Mouse (Mus musculus) megakaryocyte, embryonic 14.5 days (primary cell): Measurements from ENCODE around the gene E330034G19Rik. TPM values are rescaled to one million over a fixed set of nuclear protein-coding genes. Genes with fewer than 3 reads are reported as not detected.
"Not testable (repeated sequence)": the region's sequence is repeated elsewhere in the genome, so short reads cannot be mapped to it uniquely, and the experiment has no call there.

ENCODE experiments used
- H3K27me3 ChIP-seq: replicated peaks from 2 replicates; pipeline ENCODE3; 2012; ENCODE audit warnings: inconsistent platforms
- H3K36me3 ChIP-seq: replicated peaks from 2 replicates; pipeline ENCODE3; 2012; ENCODE audit warnings: low read length, inconsistent platforms, mixed read lengths
- H3K4me1 ChIP-seq: 2 replicates; pipeline ENCODE4 v1.6.1; 2012; ENCODE audit warnings: inconsistent platforms
- H3K4me3 ChIP-seq: replicated peaks from 2 replicates; pipeline ENCODE3; 2012; ENCODE audit warnings: moderate library complexity, mild to moderate bottlenecking, inconsistent platforms
- H3K9me3 ChIP-seq: 2 replicates; pipeline ENCODE4 v1.6.1; 2012; ENCODE audit warnings: inconsistent platforms
- FLI1 ChIP-seq: IDR thresholded peaks from 2 replicates; pipeline ENCODE4 v1.6.1; 2012; ENCODE audit warnings: low read length, inconsistent platforms, mixed read lengths
- GATA1 ChIP-seq: IDR thresholded peaks from 3 replicates; pipeline ENCODE4 v1.6.1; 2012; ENCODE audit warnings: mixed read lengths, low read length, inconsistent platforms, borderline replicate concordance
- polyA plus RNA-seq: library from polyadenylated mRNA; stranded (reverse); fragments of >175 nt; gene quantifications from 2 replicates; pipeline ENCODE4 v1.2.3, GENCODE M21; 2012; ENCODE audit warnings: low replicate concordance; ENCODE audit not compliant: insufficient read depth

The E330034G19Rik gene
- polyA plus RNA-seq, 1 experiment, result not detected

DNA sequence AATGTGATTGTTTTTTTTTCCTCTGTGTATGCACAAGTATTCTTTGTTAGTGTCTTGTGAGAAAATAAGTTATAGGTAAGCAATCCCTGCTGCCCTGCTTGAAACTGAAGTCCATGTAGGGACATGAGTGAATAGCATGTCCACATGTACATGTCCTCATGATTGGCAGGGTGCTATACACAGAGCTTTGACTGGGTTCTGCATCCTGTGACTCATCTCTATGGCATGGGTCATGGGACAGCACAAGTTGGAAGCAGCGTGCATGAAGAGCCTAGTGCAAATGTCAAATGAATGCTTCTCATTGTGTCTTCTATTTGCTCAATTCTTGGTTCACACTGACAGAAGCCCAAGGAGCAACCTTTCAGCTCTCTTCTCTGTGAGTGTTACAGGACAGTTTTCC, 14.1 kb downstream of the E330034G19Rik start:
- Histone ChIP-seq H3K27me3 (peaks cover 1% of the 10 kb centered on the region), H3K4me1 (no peaks in the 10 kb centered on the region), H3K36me3 (no peaks in the 10 kb centered on the region), H3K4me3 (no peak overlapping the region), H3K9me3 (no peaks in the 10 kb centered on the region)
- TF ChIP-seq GATA1 (no peak), FLI1 (no peak)

DNA sequence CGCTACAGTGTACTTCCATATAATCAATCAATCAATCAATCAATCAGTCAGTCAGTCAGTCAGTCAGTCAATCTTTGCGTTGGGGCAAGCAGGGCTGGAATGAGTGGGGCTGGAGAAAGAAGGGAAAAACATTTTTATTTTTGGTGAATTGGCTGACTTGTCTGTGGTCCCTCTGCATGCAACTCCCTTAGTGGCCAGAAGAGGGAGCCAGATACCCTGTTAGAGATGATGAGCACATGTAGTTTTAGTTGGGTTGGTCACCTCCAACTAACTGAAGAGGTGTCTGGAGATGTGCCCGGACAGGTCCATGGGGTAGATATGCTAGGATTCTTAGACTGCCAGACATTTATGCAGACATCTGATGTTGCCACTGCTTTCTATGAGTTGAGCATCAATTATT, 18.1 kb downstream of the E330034G19Rik start:
- no peak for TF ChIP-seq GATA1
- TF ChIP-seq FLI1, result no peak

DNA sequence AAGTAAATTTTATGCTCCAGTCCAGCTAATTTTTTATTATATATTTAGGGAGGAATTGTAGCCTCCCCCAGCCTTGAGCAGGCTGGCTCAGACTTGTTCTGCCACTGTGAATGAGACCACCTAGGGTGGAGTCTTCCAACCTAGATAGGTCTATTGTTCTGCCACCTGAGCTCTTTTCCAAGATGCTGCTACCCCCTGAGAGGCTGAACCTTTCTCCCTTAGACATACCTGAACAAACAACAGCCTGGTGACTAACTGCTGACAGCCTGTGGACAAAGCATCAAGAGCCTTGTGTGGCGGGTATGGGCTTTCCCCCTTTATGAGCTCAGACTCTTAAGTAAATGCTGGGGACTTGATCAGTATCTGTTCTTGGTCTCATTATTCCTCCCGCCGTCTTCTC, 54.0 kb downstream of the E330034G19Rik start:
- not testable (repeated sequence) for H3K4me1 ChIP-seq, H3K36me3 ChIP-seq, H3K27me3 ChIP-seq, H3K4me3 ChIP-seq
- H3K9me3 ChIP-seq, result peaks cover 13% of the 10 kb centered on the region

More for the DNA sequence above, 18.1 kb downstream of the E330034G19Rik start:
- H3K9me3 ChIP-seq, result no peaks in the 10 kb centered on the region
- peaks cover 1% of the 10 kb centered on the region for H3K27me3 ChIP-seq
- H3K36me3 ChIP-seq, result no peaks in the 10 kb centered on the region
- H3K4me1 ChIP-seq, result no peaks in the 10 kb centered on the region
- H3K4me3 ChIP-seq, result no peak overlapping the region

DNA sequence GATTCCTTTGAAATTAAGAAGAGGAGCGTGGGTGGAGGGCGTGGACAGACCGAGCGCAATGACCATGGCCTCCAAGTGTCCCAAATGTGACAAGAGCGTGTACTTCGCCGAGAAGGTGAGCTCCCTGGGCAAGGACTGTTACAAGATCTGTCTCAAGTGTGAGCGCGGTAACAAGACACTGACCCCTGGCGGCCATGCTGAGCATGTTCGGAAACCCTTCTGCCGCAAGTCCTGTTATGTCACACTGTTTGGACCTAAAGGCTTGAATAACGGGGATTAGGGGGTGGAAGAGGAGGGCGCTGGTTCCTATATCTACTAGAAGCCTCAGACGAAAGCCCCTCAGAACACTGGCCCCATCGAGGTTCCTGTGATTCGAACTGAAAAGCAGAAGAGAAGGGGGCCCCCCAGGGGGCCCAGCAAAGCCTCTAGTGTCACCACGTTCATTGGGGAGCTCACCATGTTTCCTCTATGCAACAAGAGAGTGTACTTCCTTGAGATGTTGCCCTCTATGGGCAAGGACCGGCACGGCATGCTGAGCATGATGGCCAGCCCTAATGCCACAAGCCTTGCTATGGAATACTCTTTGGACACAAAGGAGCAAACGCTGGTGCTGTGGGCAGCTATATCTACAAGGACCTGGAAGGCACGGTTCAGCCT, 65.4 kb downstream of the E330034G19Rik start:
- Histone ChIP-seq H3K4me3 (peak overlapping the region; percentile 35), H3K36me3 (no peaks in the 10 kb centered on the region), H3K9me3 (no peaks in the 10 kb centered on the region), H3K27me3 (peaks cover 12% of the 10 kb centered on the region), H3K4me1 (no peaks in the 10 kb centered on the region)
- TF ChIP-seq FLI1 (no peak), GATA1 (no peak)

Other genes with a start within 250 kb of the E330034G19Rik start
- not detected in 2 replicates for gene Dlg5, start 47.3 kb upstream of the E330034G19Rik start, polyA plus RNA-seq
- 0.70 TPM in 1 of 2 replicates, not detected in the other for gene Polr3a, start 193.8 kb downstream of the E330034G19Rik start, polyA plus RNA-seq
- 179 and 343 TPM in 2 replicates for gene Rps24, start 193.9 kb downstream of the E330034G19Rik start, polyA plus RNA-seq